Mouse (Mus musculus): Measurements from ENCODE around the gene C130074G19Rik.

Gene C130074G19Rik

GRCm38 (mm10) chr1:184882281-184883268, at the start of gene C130074G19Rik:
C130074G19Rik (minus strand) TSS chr1:184883218.
- DNase-seq (ENCODE audit: low read depth, low spot score) = no peak

DNA sequence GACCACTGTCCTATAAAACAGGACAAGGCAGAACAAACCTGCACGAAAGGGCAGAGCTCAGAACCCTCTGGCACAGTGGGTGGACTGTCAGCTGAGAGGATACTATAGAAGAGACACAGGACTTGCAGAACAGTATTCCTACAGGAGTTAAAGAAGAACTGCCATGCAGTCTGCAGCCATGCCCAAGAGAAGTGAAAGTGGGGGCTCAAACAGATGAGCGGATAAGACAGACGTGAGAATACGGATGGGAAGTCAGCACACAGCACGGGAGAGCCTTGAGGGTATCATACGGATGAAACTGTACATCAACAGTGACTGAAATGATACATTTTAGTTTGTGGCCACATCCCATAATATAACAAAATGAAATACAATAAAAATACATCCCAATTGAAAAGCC, 48.1 kb upstream of the C130074G19Rik start:
- DNase-seq (ENCODE audit: low read depth, low spot score) = no peak

DNA sequence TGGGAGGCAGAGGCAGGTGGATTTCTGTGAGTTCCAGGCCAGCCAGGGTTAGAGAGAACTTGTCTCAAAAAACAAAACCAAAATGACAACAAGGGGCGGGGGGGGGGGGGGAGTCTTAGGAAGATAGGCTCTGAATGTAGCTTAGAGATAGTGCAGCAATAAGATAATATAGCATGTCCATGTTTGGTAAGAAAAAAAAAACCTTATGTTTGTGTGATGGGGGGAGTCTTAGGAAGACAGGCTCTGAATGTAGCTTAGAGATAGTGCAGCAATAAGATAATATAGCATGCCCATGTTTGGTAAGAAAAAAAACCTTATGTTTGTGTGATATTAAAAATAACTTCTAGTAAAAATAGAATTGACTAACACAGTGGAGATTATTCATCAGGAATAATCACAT, 45.4 kb upstream of the C130074G19Rik start:
- no peak for DNase-seq (ENCODE audit: low read depth, low spot score)

DNA sequence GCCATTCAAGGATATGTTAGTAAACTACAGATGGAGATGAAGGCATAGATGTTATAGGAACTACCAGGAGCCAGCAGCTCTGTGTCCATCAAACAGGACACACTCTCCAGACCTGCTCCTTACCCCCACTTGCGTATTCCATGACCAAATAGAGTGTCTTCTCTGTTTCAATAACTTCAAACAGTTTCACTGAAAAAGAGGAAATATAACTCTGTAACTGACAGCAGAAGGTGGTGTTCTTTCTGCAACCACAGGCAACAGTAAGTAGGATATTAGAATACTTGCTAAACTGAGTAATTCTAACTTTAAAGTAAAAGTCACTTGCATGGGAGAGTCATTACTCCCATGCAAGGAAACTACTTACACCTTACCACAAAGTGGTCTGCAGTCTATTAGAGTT, 44.9 kb upstream of the C130074G19Rik start:
- no peak for DNase-seq (ENCODE audit: low read depth, low spot score)

DNA sequence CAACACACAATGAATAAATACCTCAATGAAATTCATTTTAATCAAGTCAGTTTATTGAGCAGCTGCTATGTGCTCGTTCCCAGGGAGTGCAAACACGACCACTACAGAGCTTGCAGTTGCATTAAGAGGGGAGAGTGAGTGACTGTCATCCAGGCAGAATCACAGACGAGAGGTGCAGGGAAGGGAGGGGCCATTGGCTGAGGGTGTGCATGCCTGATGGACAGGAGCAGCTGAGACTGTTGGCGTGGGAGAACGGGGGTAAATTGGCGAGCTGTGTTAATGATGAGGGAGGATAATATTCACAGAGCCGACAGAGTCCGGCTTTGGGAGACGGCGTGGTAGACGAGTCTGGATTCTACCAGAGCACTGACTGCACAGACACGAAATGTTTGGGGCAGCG, 39.8 kb upstream of the C130074G19Rik start:
- DNase-seq (ENCODE audit: low read depth, low spot score) = no peak

DNA sequence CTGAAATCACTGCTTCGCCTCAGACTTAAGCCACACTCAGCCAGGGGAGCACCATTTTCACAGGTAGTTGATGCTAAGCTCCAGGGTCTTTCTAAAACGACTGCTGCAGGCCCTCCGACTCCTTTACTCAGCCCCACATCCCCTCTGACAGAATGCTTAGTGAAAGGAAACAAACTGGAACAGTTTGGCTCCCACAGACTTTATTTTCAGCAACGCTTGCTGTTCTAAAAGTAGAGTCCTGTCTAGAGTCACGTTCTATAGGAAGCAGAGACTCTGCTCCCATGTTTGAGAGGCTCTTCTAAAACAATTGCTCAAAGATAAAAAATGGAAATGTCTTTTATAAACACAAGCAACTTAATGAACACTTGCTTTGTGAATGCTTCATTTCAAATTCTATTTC, 37.0 kb upstream of the C130074G19Rik start:
- no peak for DNase-seq (ENCODE audit: low read depth, low spot score)

DNA sequence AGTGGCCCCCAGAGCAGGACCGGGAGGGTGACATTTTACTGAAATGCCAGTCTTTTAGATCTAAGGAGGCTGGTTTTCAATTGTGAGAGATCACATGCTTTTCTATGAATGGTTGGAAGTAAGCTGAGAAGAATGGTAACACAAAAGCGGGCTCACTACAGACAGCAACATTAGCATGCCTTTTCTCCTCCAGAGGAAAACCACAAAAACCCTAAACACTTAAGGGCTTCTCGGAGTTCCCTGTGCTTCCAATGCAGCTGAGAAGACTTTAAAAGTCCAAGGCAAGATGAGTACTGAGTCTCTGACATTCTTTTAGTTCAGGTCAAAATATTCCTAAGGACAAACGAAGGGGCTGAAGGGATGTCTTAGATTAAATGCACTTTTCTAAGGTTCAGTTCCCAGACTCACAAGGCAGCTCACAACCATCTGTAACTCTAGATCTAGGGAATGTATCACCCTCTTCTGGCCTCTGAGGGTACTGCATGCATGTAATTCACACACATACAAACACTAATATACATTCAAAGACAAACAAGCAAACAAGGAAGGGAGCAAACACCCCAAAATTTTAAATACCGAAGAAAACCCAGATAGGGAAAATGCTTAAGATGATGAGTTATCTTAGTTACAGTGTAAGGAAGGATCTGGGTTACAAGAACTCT, 35.3 kb upstream of the C130074G19Rik start:
- peak; percentile 40 for DNase-seq (ENCODE audit: low read depth, low spot score)

GRCm38 (mm10) chr1:184912336-184912735, 29.3 kb upstream of the C130074G19Rik start:
- no peak for DNase-seq (ENCODE audit: low read depth, low spot score)

DNA sequence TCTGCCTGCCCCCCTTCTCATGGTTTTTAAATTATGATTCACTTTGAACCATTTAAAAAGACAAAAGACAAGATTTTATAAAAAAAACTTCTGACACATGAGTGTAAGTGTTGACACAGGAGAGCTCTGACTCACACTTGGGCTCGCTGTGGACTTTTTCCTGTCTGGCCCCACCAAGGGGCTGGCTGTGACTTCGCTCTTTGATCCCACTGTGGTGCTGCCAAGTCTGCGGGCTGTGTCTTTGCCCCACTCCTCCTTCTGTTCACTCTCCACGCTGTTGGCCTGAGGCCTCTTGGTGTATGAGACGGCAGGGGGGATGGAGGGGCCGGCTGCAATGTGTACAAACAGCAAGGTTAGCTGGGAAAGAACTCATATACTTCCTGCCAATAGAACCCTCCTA, 28.8 kb upstream of the C130074G19Rik start:
- peak; percentile 63 for DNase-seq (ENCODE audit: low read depth, low spot score)

GRCm38 (mm10) chr1:184908558-184908957, 25.5 kb upstream of the C130074G19Rik start:
- peak; percentile 30 for DNase-seq (ENCODE audit: low read depth, low spot score)

- no peak for DNase-seq (ENCODE audit: low read depth, low spot score)
These were observed 23.1 kb upstream of the C130074G19Rik start for GRCm38 (mm10) chr1:184905904-184906745.

DNA sequence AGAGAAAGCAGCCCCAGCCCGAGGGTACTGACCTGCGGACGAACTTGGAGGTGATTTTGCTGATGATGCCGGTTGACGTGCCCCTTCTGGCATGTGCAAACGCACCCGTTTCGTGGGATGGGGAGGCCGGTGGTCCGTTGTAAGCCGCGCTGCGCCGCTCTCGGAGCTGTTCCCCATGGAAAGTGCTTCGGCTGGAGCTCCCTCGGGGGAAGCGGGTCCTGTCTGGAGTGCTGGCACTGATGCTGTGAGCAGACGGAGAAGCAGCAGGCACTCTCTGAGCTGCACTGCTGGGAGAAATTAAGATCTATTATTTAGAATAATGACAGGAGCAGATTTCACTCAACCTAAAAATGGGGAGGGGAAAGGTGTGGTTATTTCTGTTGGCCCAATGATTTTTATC, 22.4 kb upstream of the C130074G19Rik start:
- DNase-seq (ENCODE audit: low read depth, low spot score) = no peak

- DNase-seq (ENCODE audit: low read depth, low spot score) = no peak
These were observed 20.7 kb upstream of the C130074G19Rik start for GRCm38 (mm10) chr1:184903697-184904096.

- DNase-seq (ENCODE audit: low read depth, low spot score) = no peak
These were observed 19.9 kb upstream of the C130074G19Rik start for GRCm38 (mm10) chr1:184902886-184903285.

DNA sequence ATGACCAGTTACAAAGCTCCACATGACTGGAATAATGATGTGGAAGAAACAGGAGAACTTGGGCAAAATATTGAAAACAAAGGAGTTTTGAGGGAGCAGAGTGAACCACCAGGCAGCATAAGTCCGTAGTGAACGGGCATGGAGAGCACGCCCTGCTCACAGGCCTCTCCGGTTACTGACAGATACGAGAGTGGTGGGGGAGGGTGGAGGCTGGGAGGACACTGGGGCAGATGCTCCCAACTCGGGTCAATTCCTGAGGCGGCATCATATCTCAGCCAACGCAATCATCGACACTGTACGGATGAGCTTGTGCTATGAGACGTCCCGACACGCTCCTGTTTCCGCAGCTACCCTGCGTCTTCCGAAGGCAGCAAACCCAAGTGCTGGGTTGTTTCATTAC, 14.3 kb upstream of the C130074G19Rik start:
- DNase-seq (ENCODE audit: low read depth, low spot score) = no peak

DNA sequence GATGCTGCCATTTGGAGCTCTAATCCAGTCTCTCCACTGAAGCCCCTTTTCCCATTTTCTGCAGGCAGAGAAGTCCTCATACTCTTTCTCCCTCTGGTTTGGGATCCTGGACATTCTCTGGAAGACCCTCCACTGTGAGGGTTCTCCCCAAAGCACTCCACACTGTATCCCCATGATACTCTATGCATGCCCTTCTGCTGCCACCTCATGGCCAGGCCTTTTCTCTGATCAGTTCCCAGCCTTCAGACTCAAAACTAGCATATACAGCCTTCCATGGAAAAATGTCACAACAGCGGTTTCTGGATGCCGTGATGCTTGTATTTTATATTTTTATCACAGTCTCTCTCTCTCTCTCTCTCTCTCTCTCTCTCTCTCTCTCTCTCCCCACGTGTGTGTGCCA, 9.0 kb upstream of the C130074G19Rik start:
- no peak for DNase-seq (ENCODE audit: low read depth, low spot score)

DNA sequence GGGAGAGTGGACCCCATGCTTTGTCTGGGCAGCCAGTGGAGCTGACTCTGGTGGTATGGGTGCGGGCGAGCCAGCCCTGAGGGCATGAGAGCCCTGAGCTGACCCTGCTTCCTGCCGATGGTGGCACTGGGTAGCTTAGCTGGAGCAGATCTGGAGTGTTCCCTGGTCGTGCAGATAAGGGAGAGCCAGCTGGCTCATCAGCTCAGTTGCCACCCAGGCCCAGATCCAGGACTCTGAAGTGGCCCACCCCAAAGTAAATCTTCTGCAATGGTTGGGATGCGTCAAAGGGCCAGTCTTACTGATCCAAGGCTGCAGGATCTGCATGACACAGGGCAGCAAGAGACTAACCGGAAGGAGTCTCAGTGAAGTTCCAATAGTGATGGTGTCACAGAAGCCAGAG, 6.4 kb upstream of the C130074G19Rik start:
- DNase-seq (ENCODE audit: low read depth, low spot score) = no peak

GRCm38 (mm10) chr1:184886160-184886559, 3.1 kb upstream of the C130074G19Rik start:
- no peak for DNase-seq (ENCODE audit: low read depth, low spot score)

DNA sequence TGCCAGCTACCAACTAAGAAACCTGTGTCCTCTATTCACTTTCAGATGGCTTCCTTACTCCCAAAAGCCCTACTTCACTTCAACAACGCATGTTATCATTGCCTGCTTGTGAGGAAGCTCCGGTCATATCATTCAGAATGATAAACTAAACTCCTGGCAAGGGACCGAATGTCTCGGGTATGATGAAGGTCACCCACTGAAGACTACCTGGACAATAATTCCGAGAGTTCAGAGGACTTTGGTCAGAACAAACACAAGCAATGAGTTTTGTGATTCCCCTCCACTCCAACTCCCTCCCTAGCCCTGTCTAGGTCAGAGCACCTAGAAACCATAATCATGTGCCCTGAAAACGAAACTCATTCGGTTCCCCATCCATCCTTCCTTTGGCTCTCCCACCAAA, 1.2 kb downstream of the C130074G19Rik start:
- DNase-seq (ENCODE audit: low read depth, low spot score) = no peak

GRCm38 (mm10) chr1:184881211-184881610, 1.8 kb downstream of the C130074G19Rik start:
- DNase-seq (ENCODE audit: low read depth, low spot score) = no peak

- DNase-seq (ENCODE audit: low read depth, low spot score) = no peak
These were observed 4.2 kb downstream of the C130074G19Rik start for GRCm38 (mm10) chr1:184878860-184879259.

DNA sequence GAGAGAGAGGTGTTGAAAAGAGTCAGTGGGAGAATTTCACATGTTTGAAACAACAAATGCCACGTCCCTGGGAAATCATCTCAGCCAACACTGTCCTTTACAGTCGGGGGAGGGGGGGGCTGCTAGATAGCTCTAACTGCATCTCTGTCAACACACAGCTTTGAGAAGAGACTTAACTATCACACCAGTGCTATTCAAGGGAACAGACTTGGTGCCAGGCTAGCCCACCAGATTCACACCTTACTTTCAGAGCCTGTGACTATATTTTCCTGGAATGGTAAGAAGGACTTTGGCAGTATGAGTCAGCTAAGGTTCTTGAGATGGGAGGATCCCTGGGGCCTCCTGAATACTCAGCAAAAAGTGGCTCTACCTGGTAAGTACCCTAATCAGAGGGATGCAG, 5.7 kb downstream of the C130074G19Rik start:
- DNase-seq (ENCODE audit: low read depth, low spot score) = no peak

All from 3T3-L1 (cell line).